Mouse (Mus musculus): ENCODE results near the gene Dis3.

Gene Dis3

DNA sequence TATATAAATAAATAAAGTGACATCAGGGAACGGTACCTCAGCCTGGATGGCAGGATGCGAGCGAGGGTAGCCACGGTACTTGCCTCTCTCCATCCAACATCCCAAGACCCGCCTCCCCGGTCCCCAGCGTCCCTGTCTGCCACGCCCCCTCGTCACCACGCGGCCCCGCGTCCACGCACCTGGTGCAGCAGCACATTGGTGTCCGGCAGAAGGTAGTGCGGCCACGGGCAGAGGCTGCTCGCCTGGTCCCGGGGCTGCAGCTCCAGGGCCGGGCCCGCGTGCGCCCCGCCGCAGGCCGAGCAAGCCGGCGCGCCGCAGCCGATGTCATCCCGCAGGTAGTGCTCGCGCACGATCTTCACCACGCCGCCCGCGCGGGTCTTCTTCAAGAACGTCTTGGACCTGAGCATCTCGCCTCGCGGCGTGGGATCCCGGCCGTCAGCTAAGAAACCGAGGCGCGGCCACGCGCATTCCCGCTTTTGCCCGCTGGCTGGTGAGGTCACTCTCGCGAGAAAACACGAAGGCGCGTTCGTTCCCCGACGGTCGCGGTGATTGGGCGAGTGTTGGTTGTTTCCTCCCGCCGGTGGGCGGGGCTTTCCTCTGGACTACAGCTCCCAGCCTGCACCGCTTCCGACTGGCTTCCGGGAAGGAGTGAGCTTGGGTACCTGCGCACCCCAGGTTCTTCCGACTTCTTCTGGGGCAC, at the start of gene Dis3, which contains the start of gene Pibf1:
Dis3 (minus strand) TSS at position 504 of the 700 bp plus-strand sequence.
Pibf1 (plus strand) TSS at position 158 of the 700 bp plus-strand sequence.
- DNase-seq (ENCODE audit: low spot score) = peak; percentile 99

- DNase-seq (ENCODE audit: low spot score) = no peak
Measured at GRCm38 (mm10) chr14:99146841-99147240, 47.3 kb upstream of the Dis3 start.

GRCm38 (mm10) chr14:99141786-99142633, 42.4 kb upstream of the Dis3 start:
- DNase-seq (ENCODE audit: low spot score) = peak; percentile 64

- no peak for DNase-seq (ENCODE audit: low spot score)
Measured at GRCm38 (mm10) chr14:99140036-99140435, 40.5 kb upstream of the Dis3 start.

- DNase-seq (ENCODE audit: low spot score) = no peak
Measured at GRCm38 (mm10) chr14:99136297-99136696, 36.7 kb upstream of the Dis3 start.

GRCm38 (mm10) chr14:99135761-99136160, 36.2 kb upstream of the Dis3 start:
- DNase-seq (ENCODE audit: low spot score) = no peak

GRCm38 (mm10) chr14:99134048-99134447, 34.5 kb upstream of the Dis3 start:
- DNase-seq (ENCODE audit: low spot score) = no peak

DNA sequence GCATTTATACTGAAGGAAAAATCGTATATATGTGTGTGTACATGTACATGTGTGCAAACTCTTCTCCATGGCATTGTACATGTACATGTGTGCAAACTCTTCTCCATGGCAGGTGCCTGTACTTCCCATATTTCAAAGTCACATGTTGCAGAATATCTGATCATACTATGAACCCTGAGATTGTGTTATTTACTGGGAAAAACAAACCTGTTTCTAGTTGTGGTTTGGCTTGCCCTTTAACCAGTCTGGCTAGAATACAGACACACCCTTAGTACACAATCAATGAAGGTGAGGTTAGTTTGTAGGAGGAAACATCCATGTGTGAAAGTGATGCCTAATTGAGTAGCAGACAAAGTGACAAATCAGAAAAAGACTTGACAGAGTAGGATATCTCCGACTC, 29.5 kb upstream of the Dis3 start:
- DNase-seq (ENCODE audit: low spot score) = no peak

DNA sequence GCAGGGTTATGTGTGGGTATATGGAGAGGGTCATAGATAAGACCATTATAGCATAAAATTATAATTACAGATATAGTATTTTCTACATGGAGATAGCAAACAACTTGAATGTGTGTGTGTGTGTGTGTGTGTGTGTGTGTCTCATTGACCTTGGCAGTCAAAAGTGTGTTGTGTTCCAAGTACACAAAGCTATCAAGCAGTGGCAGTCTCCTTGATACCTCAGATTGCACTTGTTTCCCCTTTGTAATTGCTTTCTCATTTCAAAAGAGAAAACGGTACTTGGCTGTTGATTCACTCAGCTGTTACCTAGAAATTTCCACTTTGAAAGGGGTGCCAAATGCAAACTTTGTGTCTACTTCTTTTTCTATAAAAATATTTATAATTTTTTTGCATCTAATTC, 27.9 kb upstream of the Dis3 start:
- no peak for DNase-seq (ENCODE audit: low spot score)

GRCm38 (mm10) chr14:99126713-99127112, 27.1 kb upstream of the Dis3 start:
- no peak for DNase-seq (ENCODE audit: low spot score)

DNA sequence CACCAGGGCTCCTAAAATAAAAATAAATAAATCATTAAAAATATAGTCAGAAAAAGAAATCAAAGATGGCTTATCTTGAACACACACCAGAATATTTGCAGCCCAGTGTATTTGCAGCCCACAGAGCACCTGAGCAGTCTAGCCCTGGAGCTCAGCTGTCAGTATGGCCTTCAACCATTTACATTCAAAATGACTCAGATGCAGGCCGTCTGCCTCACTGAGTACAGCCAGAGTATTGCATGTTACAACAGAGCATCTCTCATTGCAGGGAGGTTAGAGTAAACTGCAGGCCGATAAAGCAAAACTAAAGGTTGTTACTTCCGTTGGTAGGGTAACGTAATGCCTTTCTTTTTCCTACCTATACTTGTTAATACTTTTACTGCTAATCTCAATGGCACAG, 24.5 kb upstream of the Dis3 start:
- DNase-seq (ENCODE audit: low spot score) = no peak

- no peak for DNase-seq (ENCODE audit: low spot score)
Measured at GRCm38 (mm10) chr14:99121584-99122339, 22.2 kb upstream of the Dis3 start.

- DNase-seq (ENCODE audit: low spot score) = no peak
Measured at GRCm38 (mm10) chr14:99117576-99117975, 18.0 kb upstream of the Dis3 start.

- DNase-seq (ENCODE audit: low spot score) = no peak
Measured at GRCm38 (mm10) chr14:99108762-99109161, 9.2 kb upstream of the Dis3 start.

- no peak for DNase-seq (ENCODE audit: low spot score)
Measured at GRCm38 (mm10) chr14:99107631-99108187, 8.1 kb upstream of the Dis3 start.

DNA sequence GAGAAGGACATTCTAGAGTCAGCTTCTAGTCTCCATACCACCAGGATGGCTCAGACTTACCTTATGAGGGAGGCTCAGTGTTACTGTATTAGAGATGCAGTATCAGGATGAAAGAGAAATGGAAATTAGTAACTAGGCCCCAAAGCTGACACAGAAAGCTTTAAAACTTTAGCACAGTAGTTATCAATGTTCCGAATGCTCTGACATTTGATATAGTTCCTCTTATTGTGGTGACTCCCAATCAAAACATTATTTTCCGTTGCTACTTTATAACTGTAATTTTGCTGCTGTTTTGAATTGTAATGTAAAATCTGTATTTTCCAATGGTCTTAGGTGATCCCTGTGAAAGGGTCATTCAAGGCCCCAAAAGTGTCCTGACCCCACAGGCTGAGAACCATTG, 7.1 kb upstream of the Dis3 start:
- no peak for DNase-seq (ENCODE audit: low spot score)

DNA sequence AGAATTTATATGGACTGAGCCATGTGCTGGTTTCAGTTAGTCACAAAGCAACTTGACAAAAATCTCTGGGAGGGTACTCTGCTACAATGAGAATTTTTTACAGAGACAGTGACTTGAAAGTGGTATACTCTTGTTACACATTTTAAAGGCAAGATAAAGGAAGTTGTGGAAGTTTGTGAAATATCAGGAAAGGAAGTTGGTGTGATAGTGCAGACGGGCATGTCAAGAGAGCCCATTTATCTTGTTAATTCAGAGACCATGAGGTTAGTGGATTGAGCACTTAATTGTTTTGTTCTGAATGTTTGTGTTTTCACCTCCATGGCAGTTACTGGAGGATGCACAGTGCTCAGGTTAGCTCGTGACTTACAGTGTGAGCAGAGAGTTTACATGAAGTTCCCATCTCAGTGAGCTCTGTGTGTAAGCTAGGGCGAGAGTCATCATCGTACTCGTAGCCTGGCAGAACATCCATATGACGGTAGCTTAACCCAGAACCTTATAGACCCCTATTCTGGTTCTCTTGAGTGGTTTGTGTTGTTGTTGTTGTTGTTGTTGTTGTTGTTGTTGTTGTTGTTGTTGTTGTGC, 5.1 kb upstream of the Dis3 start:
- DNase-seq (ENCODE audit: low spot score) = no peak

DNA sequence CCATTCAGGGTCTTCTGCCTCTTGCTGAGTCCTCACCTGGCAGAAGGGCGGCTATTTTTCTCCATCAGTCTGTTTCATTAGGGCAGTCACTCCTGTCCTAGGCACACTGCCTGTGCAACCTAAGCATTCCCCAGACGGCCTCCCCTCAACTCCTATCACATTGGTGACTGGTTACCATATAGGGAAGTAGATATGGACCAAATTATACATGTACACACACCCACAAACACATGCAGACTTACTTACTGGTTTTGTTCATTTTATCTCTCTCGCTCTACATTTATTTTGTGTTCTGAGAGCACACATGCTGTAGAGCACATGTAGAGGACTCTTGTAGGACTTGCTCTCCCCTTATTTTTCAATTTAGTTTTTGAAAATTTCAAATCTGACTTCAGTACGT, 3.5 kb upstream of the Dis3 start:
- no peak for DNase-seq (ENCODE audit: low spot score)

GRCm38 (mm10) chr14:99099967-99100587, 507 bp upstream of the Dis3 start:
- DNase-seq (ENCODE audit: low spot score) = no peak

DNA sequence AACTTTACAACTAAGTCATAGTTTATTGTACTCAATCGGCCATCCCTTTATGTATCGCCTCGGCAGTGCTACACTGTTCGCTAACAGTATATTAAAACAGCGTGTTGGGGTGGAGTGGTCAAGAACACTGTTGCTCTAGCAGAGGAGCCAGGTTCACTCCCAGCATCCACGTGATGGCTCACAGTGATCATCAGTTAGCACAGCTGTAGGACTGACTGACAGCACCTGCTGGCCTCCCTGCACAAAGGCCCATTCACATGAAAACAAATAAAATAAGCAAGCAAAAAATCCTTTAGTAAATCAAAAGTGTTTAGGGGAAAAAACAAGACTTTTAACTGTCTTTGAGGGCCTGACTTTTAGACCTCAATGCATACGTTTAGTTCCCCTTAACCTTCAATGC, 10.6 kb downstream of the Dis3 start:
- DNase-seq (ENCODE audit: low spot score) = no peak

- no peak for DNase-seq (ENCODE audit: low spot score)
Measured at GRCm38 (mm10) chr14:99071146-99071545, 28.4 kb downstream of the Dis3 start.
